Mouse (Mus musculus) heart, embryonic 16.5 days (tissue): Measurements from ENCODE around the gene Baz2b. TPM values are rescaled to one million over a fixed set of nuclear protein-coding genes. Genes with fewer than 3 reads are reported as not detected.

Experiments used
- ATAC-seq: fragments of 200-750 bp; cut with Nextera tagmentation; replicated peaks from 2 replicates; pipeline ENCODE4 v1.8.0; 2017; ENCODE audit warnings: moderate number of reproducible peaks; ENCODE audit not compliant: insufficient read depth, low FRiP score; ENCODE audit errors: extremely low read depth
- H3K27ac ChIP-seq: fragments of 300-500 bp; sonication (generic); 2 replicates; pipeline ENCODE4 v1.5.1; 2014; ENCODE audit warnings: mild to moderate bottlenecking, low read length, control low read depth, moderate library complexity
- H3K27me3 ChIP-seq: fragments of 300-500 bp; sonication (generic); 2 replicates; pipeline ENCODE4 v1.6.1; 2014; ENCODE audit warnings: low read length, mixed read lengths; ENCODE audit not compliant: control insufficient read depth, insufficient read depth
- H3K36me3 ChIP-seq: fragments of 300-500 bp; sonication (generic); 2 replicates; pipeline ENCODE4 v1.6.1; 2014; ENCODE audit not compliant: control insufficient read depth, insufficient read depth
- H3K4me1 ChIP-seq: fragments of 300-500 bp; sonication (generic); 2 replicates; pipeline ENCODE4 v1.6.1; 2014; ENCODE audit warnings: low read length, mixed read lengths; ENCODE audit not compliant: control insufficient read depth, insufficient read depth
- H3K4me2 ChIP-seq: fragments of 300-500 bp; sonication (generic); 2 replicates; pipeline ENCODE4 v1.6.1; 2014; ENCODE audit warnings: low read depth, mild to moderate bottlenecking, control low read depth, low read length
- H3K4me3 ChIP-seq: fragments of 300-500 bp; sonication (generic); 2 replicates; pipeline ENCODE4 v1.5.1; 2014; ENCODE audit warnings: mild to moderate bottlenecking, control low read depth, low read length
- H3K9ac ChIP-seq: fragments of 300-500 bp; sonication (generic); 2 replicates; pipeline ENCODE4 v1.6.1; 2014; ENCODE audit warnings: low read length, control low read depth
- H3K9me3 ChIP-seq: fragments of 300-500 bp; sonication (generic); replicated peaks from 2 replicates; pipeline ENCODE4 v1.6.1; 2016; ENCODE audit warnings: low read length; ENCODE audit not compliant: control insufficient read depth
- WGBS: fragments of 180-500 bp; shearing (Covaris S2); extraction: QIAGEN DNeasy Blood & Tissue Kit; methylation state at CpG from one replicate; pipeline ENCODE4 v1.1.7; 2014; 5-methylcytosine and 5-hydroxymethylcytosine counted together
- polyA plus RNA-seq: library from polyadenylated mRNA; unstranded; fragments of >200 nt; fragmentation: Nextera tagmentation; extraction: Ambion mirVana; gene quantifications from 2 replicates; pipeline ENCODE4 v1.2.1, GENCODE M21; 2015

Gene Baz2b
- 42.7 and 43.9 TPM in 2 replicates for polyA plus RNA-seq

- no peaks in the 10 kb centered on the region for H3K27me3 ChIP-seq
- H3K36me3 ChIP-seq = peaks cover 23% of the 10 kb centered on the region; the same call in 1 of the 2 replicates
- under 1% methylated on average over 87 of the region's 109 CpGs for WGBS
- H3K4me3 ChIP-seq = peak within 1 kb of the TSS; percentile 95
- H3K4me2 ChIP-seq = peak within 1 kb of the TSS; percentile 86
- H3K4me1 ChIP-seq = peaks cover 33% of the 10 kb centered on the region
- peak within 1 kb of the TSS; percentile 93 for H3K27ac ChIP-seq
- H3K9me3 ChIP-seq = no peaks in the 10 kb centered on the region
- peak; percentile 93 for ATAC-seq
- peak within 1 kb of the TSS; percentile 97 for H3K9ac ChIP-seq
Measured at GRCm38 (mm10) chr2:60209703-60210651, at the start of gene Baz2b, which contains the start of gene March7. Baz2b (minus strand) TSS chr2:60209839. March7 (plus strand) TSS chr2:60209887.

DNA sequence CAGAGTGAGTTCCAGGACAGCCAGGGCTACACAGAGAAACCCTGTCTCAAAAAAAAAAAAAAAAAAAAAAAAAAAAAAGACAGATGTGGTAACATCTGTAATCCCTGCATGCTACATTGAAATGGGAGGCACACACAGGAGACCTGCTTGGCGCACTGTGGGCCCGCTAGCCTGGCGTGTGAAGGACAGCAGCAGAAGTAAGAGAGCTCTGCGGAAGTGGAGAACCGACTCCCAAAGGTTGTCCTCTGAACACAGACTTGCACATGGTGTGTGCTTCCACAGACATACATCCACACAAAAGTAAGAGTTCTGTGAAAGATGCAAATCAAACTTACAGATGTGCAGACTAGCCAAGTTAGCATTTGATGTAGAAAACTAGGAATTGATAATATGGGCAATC is 49.5 kb upstream of the Baz2b start:
- Histone ChIP-seq H3K9ac (no peak overlapping the region), H3K27me3 (no peaks in the 10 kb centered on the region), H3K27ac (no peak overlapping the region), H3K4me1 (no peaks in the 10 kb centered on the region), H3K9me3 (no peaks in the 10 kb centered on the region; the same call in 1 of the 2 replicates), H3K36me3 (peaks cover 4% of the 10 kb centered on the region; the same call in 1 of the 2 replicates), H3K4me2 (no peak overlapping the region), H3K4me3 (no peak overlapping the region)
- ATAC-seq = no peak
- WGBS = 94% methylated on average over 5 of the region's 5 CpGs

- no peak overlapping the region for H3K4me3 ChIP-seq
- H3K9me3 ChIP-seq = no peaks in the 10 kb centered on the region; the same call in 1 of the 2 replicates
- ATAC-seq = no peak
- no peak overlapping the region for H3K9ac ChIP-seq
- H3K27ac ChIP-seq = no peak overlapping the region
- no peaks in the 10 kb centered on the region for H3K27me3 ChIP-seq
- H3K36me3 ChIP-seq = peaks cover 4% of the 10 kb centered on the region; the same call in 1 of the 2 replicates
- H3K4me1 ChIP-seq = no peaks in the 10 kb centered on the region
- no peak overlapping the region for H3K4me2 ChIP-seq
- WGBS = 47% methylated on average over 2 of the region's 2 CpGs
Measured at GRCm38 (mm10) chr2:60256751-60257150, 47.1 kb upstream of the Baz2b start.

- H3K27me3 ChIP-seq = no peaks in the 10 kb centered on the region
- no peak overlapping the region for H3K4me3 ChIP-seq
- H3K36me3 ChIP-seq = peaks cover 18% of the 10 kb centered on the region
- no peak overlapping the region for H3K27ac ChIP-seq
- no peak overlapping the region for H3K9ac ChIP-seq
- H3K9me3 ChIP-seq = no peaks in the 10 kb centered on the region
- no peak overlapping the region for H3K4me2 ChIP-seq
- no peak for ATAC-seq
- H3K4me1 ChIP-seq = no peaks in the 10 kb centered on the region
Measured at GRCm38 (mm10) chr2:60253506-60253905, 43.9 kb upstream of the Baz2b start.

- no peak overlapping the region for H3K4me2 ChIP-seq
- H3K4me3 ChIP-seq = no peak overlapping the region
- no peak overlapping the region for H3K27ac ChIP-seq
- H3K36me3 ChIP-seq = peaks cover 18% of the 10 kb centered on the region
- WGBS = 71% methylated on average over 4 of the region's 4 CpGs
- no peaks in the 10 kb centered on the region for H3K27me3 ChIP-seq
- ATAC-seq = no peak
- no peaks in the 10 kb centered on the region for H3K4me1 ChIP-seq
- no peak overlapping the region for H3K9ac ChIP-seq
- H3K9me3 ChIP-seq = no peaks in the 10 kb centered on the region
Measured at GRCm38 (mm10) chr2:60252782-60253181, 43.1 kb upstream of the Baz2b start.

DNA sequence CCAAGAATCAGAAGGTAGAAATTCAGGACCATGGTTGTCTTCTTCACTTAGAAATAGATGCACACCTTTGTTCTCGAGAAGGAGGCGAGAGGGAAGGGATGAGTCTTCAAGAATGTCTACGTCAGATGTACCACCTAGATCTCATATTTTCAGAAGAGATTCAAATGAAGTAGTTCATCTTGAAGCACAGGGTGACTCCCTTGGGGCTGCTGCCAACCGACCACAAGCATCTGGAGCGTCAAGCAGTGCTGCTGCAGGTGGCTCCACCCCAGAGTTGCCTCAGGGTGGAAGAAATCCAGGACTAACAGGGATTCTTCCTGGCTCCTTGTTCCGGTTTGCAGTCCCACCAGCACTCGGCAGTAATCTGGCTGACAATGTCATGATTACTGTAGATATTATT is 24.9 kb upstream of the Baz2b start:
- Histone ChIP-seq H3K4me3 (no peak overlapping the region), H3K4me1 (no peaks in the 10 kb centered on the region; the same call in 1 of the 2 replicates), H3K9me3 (no peaks in the 10 kb centered on the region), H3K9ac (no peak overlapping the region), H3K27me3 (no peaks in the 10 kb centered on the region), H3K4me2 (no peak overlapping the region), H3K27ac (no peak overlapping the region), H3K36me3 (peaks cover 49% of the 10 kb centered on the region)
- no peak for ATAC-seq
- WGBS = 70% methylated on average over 7 of the region's 7 CpGs

DNA sequence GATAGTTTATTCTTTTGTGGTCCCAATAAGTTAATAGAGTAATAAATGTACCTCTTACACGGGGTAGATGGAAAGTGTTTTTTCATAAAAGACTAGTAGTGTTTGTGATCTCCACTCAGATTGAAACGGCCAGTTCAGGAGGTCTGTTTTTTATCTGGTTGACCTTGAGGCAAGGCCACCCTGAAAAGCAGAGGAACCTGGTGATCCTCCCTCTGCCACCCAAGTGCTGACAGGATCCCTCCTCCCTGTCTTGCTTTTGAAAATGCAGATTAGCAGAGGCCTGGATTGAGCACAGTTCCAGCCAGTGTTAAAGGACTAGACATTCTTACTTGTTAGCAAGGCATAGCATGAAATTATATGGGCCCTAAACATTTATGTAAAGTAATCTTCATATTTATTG is 23.5 kb upstream of the Baz2b start:
- H3K27me3 ChIP-seq = no peaks in the 10 kb centered on the region
- no peak overlapping the region for H3K4me3 ChIP-seq
- H3K27ac ChIP-seq = peak overlapping the region; percentile 73
- no peaks in the 10 kb centered on the region for H3K9me3 ChIP-seq
- 26% methylated on average over 2 of the region's 2 CpGs for WGBS
- no peak overlapping the region for H3K9ac ChIP-seq
- H3K36me3 ChIP-seq = peaks cover 46% of the 10 kb centered on the region
- peak; percentile 82 for ATAC-seq
- no peaks in the 10 kb centered on the region; the same call in 1 of the 2 replicates for H3K4me1 ChIP-seq
- H3K4me2 ChIP-seq = no peak overlapping the region

DNA sequence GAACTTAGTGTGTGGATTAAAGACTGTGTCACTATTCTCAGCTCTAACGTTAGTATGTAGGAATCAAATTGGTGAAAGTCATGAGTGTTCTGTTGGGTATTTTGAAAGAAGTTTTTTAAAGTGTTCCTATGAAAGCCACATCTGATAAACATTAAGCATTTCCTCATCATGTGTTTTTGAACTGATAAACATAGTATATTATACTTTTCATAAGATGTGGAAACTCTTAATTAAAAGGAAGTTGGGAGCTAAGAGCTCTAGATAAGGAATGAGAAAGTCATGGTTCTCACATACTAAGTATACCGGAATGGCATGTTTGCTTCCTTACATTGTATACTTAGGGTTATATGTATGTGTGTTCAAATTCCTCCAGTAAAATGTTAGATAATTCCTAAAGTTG is 20.7 kb upstream of the Baz2b start:
- Histone ChIP-seq H3K4me2 (no peak overlapping the region), H3K27ac (no peak overlapping the region), H3K4me1 (no peaks in the 10 kb centered on the region; the same call in 1 of the 2 replicates), H3K9ac (no peak overlapping the region), H3K36me3 (peaks cover 30% of the 10 kb centered on the region), H3K4me3 (no peak overlapping the region), H3K9me3 (no peaks in the 10 kb centered on the region), H3K27me3 (no peaks in the 10 kb centered on the region)
- no peak for ATAC-seq
- WGBS = 71% methylated on average over 2 of the region's 2 CpGs

DNA sequence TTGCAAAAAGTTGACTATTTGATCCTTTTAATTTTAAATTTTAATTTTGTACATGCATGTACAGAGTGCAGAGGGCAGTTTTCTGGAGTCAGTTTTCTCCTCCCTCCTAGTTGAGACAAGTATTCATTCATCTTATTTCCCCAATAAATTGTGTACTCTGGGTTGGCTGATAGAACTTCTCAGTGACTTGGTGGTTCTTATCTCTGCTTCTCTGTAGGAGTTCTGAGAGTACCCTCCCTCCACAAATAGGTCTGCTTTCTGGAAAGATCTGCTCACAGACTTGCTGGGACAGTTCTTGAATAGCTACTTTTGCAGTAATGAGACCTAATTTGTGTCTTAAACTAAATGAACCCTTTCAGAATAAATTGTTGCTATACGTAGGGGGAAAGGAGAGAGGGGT is 18.8 kb upstream of the Baz2b start:
- Histone ChIP-seq H3K27ac (no peak overlapping the region), H3K4me2 (no peak overlapping the region), H3K4me3 (no peak overlapping the region), H3K27me3 (no peaks in the 10 kb centered on the region), H3K9me3 (no peaks in the 10 kb centered on the region), H3K4me1 (no peaks in the 10 kb centered on the region; the same call in 1 of the 2 replicates), H3K9ac (no peak overlapping the region), H3K36me3 (peaks cover 17% of the 10 kb centered on the region)
- 88% methylated on average over 1 of the region's 1 CpGs for WGBS
- no peak for ATAC-seq
